Mouse (Mus musculus) spleen, adult 18-20 months (tissue): ENCODE data around the gene Mfge8.

Experiments used
- DNase-seq, 2 experiments: peaks; one replicate each; pipeline ENCODE4 v3.0.0; 2022; ENCODE audit warnings: mixed read lengths in 2 of 2

The Mfge8 gene

GRCm38 (mm10) chr7:79129883-79130282 is 19.0 kb downstream of the Mfge8 start:
- DNase-seq = no peak

GRCm38 (mm10) chr7:79123465-79123864 is 25.4 kb downstream of the Mfge8 start:
- DNase-seq = no peak

GRCm38 (mm10) chr7:79113848-79114247 is 35.0 kb downstream of the Mfge8 start:
- DNase-seq = no peak

GRCm38 (mm10) chr7:79096492-79096891 is 52.4 kb downstream of the Mfge8 start:
- no peak for DNase-seq

- DNase-seq = peak in 1 of 2 experiments; percentile 28
Measured at GRCm38 (mm10) chr7:79089111-79089510, 59.7 kb downstream of the Mfge8 start.
